Mouse (Mus musculus): ENCODE measurements around the gene Gpr34.
A peak's percentile ranks its signal among the peaks of the same experiment; 100 is the strongest.

Gene Gpr34

GRCm38 (mm10) chrX:13631599-13632283, at the start of gene Gpr34:
Gene Gpr34, plus strand, starts transcription at chrX:13632089.
- no peak for DNase-seq

- DNase-seq = no peak
Observed at GRCm38 (mm10) chrX:13599373-13599772, 32.5 kb upstream of the Gpr34 start.

- no peak for DNase-seq
Observed at GRCm38 (mm10) chrX:13599966-13600365, 31.9 kb upstream of the Gpr34 start.

GRCm38 (mm10) chrX:13606741-13607140, 25.1 kb upstream of the Gpr34 start:
- no peak for DNase-seq

- no peak for DNase-seq
Observed at GRCm38 (mm10) chrX:13607752-13608151, 24.1 kb upstream of the Gpr34 start.

- DNase-seq = no peak
Observed at GRCm38 (mm10) chrX:13611114-13611513, 20.8 kb upstream of the Gpr34 start.

GRCm38 (mm10) chrX:13612115-13612514, 19.8 kb upstream of the Gpr34 start:
- DNase-seq = no peak

GRCm38 (mm10) chrX:13616726-13617125, 15.2 kb upstream of the Gpr34 start:
- no peak for DNase-seq

GRCm38 (mm10) chrX:13617294-13617693, 14.6 kb upstream of the Gpr34 start:
- DNase-seq = no peak

- peak; percentile 27 for DNase-seq
Observed at GRCm38 (mm10) chrX:13618476-13618875, 13.4 kb upstream of the Gpr34 start.

- DNase-seq = peak; percentile 9
Observed at GRCm38 (mm10) chrX:13621473-13621872, 10.4 kb upstream of the Gpr34 start.

GRCm38 (mm10) chrX:13622654-13623053, 9.2 kb upstream of the Gpr34 start:
- no peak for DNase-seq

- no peak for DNase-seq
Observed at GRCm38 (mm10) chrX:13636398-13636797, 4.5 kb downstream of the Gpr34 start.

GRCm38 (mm10) chrX:13638894-13639293, 7.0 kb downstream of the Gpr34 start:
- no peak for DNase-seq

- no peak for DNase-seq
Observed at GRCm38 (mm10) chrX:13651889-13652288, 20.0 kb downstream of the Gpr34 start.

- no peak for DNase-seq
Observed at GRCm38 (mm10) chrX:13652291-13652690, 20.4 kb downstream of the Gpr34 start.

- DNase-seq = no peak
Observed at GRCm38 (mm10) chrX:13655005-13655421, 23.1 kb downstream of the Gpr34 start.

- DNase-seq = peak; percentile 9
Observed at GRCm38 (mm10) chrX:13655906-13656305, 24.0 kb downstream of the Gpr34 start.

GRCm38 (mm10) chrX:13656721-13657120, 24.8 kb downstream of the Gpr34 start:
- DNase-seq = peak; percentile 47

- DNase-seq = no peak
Observed at GRCm38 (mm10) chrX:13658616-13659140, 26.8 kb downstream of the Gpr34 start.

- DNase-seq = no peak
Observed at GRCm38 (mm10) chrX:13659201-13659890, 27.5 kb downstream of the Gpr34 start.

GRCm38 (mm10) chrX:13661063-13661462, 29.2 kb downstream of the Gpr34 start, which contains the start of gene Gpr82:
Gene Gpr82, plus strand, starts transcription at chrX:13661363.
- DNase-seq = no peak

- DNase-seq = no peak
Observed at GRCm38 (mm10) chrX:13668867-13669266, 37.0 kb downstream of the Gpr34 start.

GRCm38 (mm10) chrX:13670342-13670741, 38.5 kb downstream of the Gpr34 start:
- DNase-seq = no peak

Measured in kidney, adult 9 months (tissue).